Mouse (Mus musculus) stomach, postnatal 0 days (tissue): ENCODE data around the gene Grik1.

Experiments used
- CTCF ChIP-seq: IDR thresholded peaks from 2 replicates; pipeline ENCODE4 v1.5.1; 2016; ENCODE audit warnings: antibody characterized with exemption, low read depth, mild to moderate bottlenecking, moderate library complexity
- EP300 ChIP-seq: optimal IDR thresholded peaks from 2 replicates; pipeline ENCODE3; 2016; ENCODE audit warnings: antibody characterized with exemption

DNA sequence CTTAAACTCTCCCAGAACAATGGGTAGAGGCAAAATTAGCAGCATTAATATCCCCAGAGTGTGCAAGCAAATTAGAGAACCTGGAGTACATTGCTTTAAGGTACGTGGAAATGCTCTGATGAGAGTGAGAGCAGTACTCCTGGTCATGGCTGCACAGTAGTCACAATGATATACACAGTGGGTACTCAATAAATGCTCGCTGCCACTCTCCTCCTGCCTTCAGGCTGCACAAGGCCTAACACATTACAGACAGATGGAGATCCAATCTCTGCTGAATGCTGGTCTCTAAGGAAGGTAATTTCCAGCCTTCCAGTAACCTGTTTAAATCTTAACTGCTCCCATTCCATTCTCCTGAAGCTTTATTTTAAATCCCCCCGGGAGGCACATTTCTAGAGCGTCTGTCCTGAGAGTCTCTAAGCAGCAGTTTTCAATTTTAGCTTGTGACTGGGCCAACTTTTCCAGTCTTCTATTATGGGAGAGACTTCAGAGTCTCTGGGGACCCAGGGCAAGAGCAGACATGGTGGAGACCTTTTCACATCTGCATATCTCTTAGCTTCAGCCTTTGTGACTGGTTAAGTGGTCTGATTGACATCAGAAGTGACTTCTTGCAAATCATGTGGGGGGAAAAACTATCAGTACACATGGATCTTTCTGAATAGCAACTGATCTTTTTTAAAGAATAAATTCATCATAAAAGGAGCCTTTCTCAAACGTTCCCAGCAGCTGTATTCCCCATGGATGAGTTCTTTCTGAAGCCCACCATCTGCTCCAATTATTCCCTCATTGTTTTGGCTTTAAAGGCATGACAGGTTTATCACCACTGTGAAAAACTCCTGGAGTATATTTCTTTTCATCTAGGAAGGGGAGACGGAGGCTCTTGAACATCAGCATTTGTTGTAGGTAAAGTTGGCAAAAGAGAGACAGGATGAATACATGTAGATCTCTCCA is 373.6 kb downstream of the Grik1 start:
- TF ChIP-seq CTCF (no peak), EP300 (no peak)
